Mouse (Mus musculus) kidney, adult 8-10 months (tissue): Measurements from ENCODE around the gene Upf2.
"Not testable (repeated sequence)": the region's sequence is repeated elsewhere in the genome, so short reads cannot be mapped to it uniquely, and the experiment has no call there.

ENCODE experiments used
- DNase-seq, 2 experiments: peaks; one replicate each; pipeline ENCODE4 v3.0.0; 2022

Gene Upf2

GRCm38 (mm10) chr2:6072685-6073260 is 121.5 kb downstream of the Upf2 start:
- DNase-seq, result no peak

- DNase-seq, result peak; percentile 69 to 74
These were observed 123.7 kb downstream of the Upf2 start for GRCm38 (mm10) chr2:6074891-6075529.

DNA sequence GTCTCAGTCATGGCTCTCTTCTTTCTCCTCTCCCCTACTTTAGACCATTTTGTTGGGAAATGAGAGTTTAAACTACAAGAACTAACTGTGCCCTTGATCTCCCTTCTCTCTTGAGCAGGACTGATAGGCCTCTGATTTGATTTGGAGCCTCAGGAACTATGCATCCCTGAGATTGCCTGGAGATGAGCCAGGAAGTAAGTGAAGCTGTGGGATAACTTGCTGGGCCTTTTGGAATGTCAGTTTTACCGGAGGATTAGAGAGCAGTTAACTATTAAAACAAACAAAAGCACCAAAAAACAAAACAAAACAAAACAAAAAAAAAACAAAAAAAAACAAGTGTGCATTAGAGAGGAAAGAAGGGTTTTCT is 124.2 kb downstream of the Upf2 start:
- DNase-seq, result no peak

DNA sequence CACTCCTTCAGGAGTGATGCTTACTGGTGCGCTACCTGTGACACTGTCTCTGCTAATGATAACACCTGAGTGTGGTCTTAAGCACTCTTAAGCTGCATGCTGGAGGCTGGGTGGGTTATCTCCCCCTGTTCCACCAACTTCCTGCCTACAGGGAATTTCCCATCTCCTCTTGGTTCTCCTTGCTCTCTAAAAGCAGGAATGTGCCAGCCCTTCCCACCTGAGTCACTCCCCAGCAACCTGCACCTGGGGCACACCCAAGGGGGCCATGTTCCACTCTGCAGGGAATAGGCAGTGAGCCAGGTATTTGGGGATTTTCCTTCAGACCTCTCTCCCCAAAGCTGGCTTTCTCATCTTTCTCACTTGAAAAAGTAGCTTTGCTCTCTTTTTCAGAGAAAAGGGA is 128.8 kb downstream of the Upf2 start:
- DNase-seq, result no peak

DNA sequence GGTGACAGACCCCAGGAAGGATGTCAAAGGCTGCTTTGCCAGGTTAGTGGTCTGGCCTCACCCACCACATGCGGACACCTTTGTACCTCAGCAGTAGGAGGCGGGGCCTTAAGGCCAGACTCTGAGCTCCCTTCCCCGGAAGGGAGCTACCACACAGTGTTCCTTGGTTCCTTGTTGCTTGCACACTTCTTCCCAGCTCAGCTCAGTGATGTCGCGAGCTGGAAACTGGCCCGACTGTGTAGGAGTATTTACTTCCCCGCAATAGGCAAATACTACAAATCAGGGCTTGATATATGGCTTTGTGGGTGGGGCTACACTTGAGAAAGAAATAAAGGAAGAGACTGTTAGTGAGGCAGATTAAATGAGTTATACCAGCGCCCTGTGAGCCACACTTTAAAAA is 129.8 kb downstream of the Upf2 start:
- DNase-seq, result no peak

DNA sequence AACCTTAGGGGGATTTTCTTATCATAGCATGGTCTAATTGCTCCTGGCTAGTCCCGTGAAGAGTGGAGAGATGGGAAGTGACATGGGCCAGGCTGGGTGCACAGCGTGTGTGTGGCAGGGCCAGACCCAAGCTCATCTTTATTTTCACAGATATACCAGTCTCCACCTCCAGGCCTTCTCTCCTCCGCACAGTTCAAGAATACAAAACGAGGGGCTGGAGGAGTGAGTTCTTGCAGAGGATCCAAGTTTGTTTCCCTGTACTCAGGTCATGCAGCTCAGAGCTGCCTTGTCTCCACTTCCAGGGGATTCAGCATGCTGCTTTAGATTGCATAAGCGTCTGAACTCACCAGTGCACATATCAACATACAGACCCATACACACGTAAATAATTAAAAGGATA is 131.3 kb downstream of the Upf2 start:
- no peak for DNase-seq

GRCm38 (mm10) chr2:6083696-6084095 is 132.4 kb downstream of the Upf2 start:
- DNase-seq, result no peak

DNA sequence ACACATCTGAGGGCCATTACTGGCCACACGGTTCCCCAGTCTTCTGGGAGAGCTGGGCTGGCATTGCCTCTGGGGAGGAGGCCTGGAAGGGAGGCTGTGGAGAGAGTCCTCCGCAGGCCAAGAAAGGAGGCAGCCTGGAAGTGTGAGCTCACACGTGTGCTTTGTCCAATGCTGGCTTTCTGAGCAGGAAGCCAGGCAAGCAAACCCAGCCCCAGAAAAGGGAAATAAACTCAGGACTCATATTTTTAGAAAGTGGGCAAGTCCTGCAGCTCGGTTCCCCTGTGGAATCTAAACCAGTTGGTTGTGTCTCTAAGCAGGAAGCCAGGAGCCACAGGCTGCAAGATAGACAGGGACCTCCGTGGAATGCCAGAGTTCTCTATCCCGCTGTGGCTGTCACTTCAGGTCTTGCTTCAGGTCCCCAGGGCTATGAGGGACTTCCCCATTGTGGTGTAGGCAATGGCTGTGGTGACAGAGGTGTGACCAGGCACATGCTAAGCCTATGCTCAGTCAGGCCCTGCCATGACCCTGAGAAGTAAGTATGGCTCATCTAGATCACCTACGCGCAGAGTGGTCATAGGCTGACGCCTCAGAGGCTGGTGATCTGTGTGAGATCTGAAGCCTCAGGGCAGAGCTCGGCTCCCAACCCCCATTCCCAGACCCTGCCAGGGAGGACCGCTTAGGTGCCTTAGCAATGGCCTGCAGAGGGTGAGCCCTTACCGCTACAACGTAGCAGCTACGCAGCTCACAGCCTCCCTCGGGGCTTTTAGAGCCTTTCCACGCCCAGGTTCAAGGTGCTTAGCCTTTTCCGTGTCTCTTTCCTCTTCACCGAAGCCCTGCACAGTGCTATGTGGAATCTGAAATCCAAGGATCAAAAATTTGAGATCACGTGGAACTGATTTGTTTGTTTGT is 134.6 kb downstream of the Upf2 start:
- no peak for DNase-seq

DNA sequence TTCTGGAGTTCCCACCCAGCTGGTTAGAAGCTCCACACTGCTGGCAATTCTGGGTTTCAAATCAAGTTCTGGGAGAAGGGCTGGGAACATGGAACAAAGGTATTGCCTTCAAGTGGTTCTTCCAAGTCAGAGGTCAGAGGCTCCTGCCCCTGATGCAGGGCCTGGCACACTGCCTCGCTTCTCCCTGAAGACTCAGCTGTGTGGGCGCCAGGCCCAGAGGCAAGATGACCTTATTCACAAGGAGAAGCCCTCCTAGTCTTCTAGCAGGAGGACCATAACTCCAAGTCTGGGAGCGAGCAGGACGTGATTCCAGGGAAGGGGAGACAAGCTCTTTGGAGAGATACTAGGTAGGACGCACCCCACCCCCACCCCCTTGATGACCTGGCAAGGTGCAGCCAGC is 135.9 kb downstream of the Upf2 start:
- no peak for DNase-seq

- not testable (repeated sequence) for DNase-seq
These were observed 138.7 kb downstream of the Upf2 start for GRCm38 (mm10) chr2:6089941-6090340.

DNA sequence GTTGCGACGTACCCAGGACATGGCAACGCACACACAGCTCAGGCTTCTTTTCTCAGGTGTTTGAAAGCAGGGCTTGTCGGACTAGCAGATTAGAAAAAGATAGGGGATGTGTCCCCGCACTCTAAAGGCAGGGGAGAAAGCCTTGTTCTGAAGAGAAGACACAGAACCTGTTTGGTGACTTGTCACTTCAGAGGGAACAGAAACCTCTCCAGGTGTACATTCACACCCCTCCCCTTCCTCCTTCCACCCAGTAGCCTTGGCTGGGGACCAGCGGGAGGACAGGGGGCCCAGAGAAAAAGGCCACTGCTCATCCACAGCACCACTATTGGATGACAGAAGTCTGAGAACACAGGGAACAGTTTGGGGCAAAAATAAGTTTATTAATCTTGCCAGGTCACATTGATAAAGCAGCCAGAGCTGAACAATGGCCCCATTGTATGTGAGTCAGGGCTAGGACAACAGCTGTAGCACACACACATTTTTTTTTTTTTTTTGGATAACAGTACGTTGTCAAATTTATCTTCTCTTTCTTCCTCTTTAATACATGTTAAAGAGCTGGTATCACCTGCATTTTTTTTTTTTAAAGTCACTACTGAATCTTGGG is 145.9 kb downstream of the Upf2 start:
- no peak for DNase-seq

GRCm38 (mm10) chr2:6098924-6099323 is 147.7 kb downstream of the Upf2 start:
- DNase-seq, result peak in 1 of 2 experiments; percentile 15

DNA sequence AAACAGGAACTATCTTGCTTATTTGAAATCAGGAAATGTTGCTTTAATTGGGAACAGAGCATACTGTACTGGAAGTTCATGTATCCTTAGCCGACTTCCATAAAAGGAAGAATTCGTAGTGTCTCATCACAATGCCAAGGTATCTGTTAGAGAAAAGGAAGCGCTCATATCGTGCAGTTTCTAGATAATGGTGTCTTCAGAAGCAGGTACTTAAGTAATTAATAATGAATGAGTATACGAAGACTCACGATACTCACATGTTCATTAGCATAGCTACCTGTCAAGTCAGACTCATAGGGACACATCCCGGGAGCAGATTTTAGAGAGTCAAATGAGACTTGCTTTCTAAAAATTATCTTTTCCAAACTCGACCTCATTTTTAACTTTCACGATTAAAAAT is 148.2 kb downstream of the Upf2 start:
- DNase-seq, result no peak

- no peak for DNase-seq
These were observed 148.9 kb downstream of the Upf2 start for GRCm38 (mm10) chr2:6100027-6100749.

- no peak for DNase-seq
These were observed 149.5 kb downstream of the Upf2 start for GRCm38 (mm10) chr2:6100755-6101154.

- DNase-seq, result no peak
These were observed 154.2 kb downstream of the Upf2 start for GRCm38 (mm10) chr2:6105437-6105836.
